Mouse (Mus musculus) embryonic facial prominence, embryonic 13.5 days (tissue): ENCODE results near the gene Cfap52. TPM values are rescaled to one million over a fixed set of nuclear protein-coding genes. Genes with fewer than 3 reads are reported as not detected.

Experiments
- ATAC-seq: fragments of 200-750 bp; cut with Nextera tagmentation; 2 replicates; pipeline ENCODE4 v1.8.0; 2017; ENCODE audit warnings: low read depth; ENCODE audit not compliant: insufficient number of reproducible peaks, insufficient read depth, low FRiP score, low TSS enrichment
- H3K27ac ChIP-seq: fragments of 300-500 bp; sonication (generic); 2 replicates; pipeline ENCODE4 v1.5.1; 2015; ENCODE audit warnings: moderate library complexity, mild to moderate bottlenecking, inconsistent platforms
- H3K27me3 ChIP-seq: fragments of 300-500 bp; sonication (generic); 2 replicates; pipeline ENCODE4 v1.6.1; 2015; ENCODE audit warnings: mild to moderate bottlenecking, inconsistent platforms
- H3K36me3 ChIP-seq: fragments of 300-500 bp; sonication (generic); 2 replicates; pipeline ENCODE4 v1.6.1; 2015; ENCODE audit warnings: mild to moderate bottlenecking, inconsistent platforms
- H3K4me1 ChIP-seq: fragments of 300-500 bp; sonication (generic); 2 replicates; pipeline ENCODE4 v1.6.1; 2015; ENCODE audit warnings: inconsistent platforms
- H3K4me2 ChIP-seq: fragments of 300-500 bp; sonication (generic); 2 replicates; pipeline ENCODE4 v1.6.1; 2015; ENCODE audit warnings: moderate library complexity, mild to moderate bottlenecking, inconsistent platforms
- H3K4me3 ChIP-seq: fragments of 300-500 bp; sonication (generic); 2 replicates; pipeline ENCODE4 v1.5.1; 2015; ENCODE audit warnings: mild to moderate bottlenecking, inconsistent platforms
- H3K9ac ChIP-seq: fragments of 300-500 bp; sonication (generic); 2 replicates; pipeline ENCODE4 v1.6.1; 2015; ENCODE audit warnings: mild to moderate bottlenecking, inconsistent platforms
- H3K9me3 ChIP-seq: fragments of 300-500 bp; sonication (generic); 2 replicates; pipeline ENCODE4 v1.6.1; 2016; ENCODE audit warnings: inconsistent platforms
- WGBS: fragments of 180-500 bp; shearing (Covaris S2); methylation state at CpG from one replicate; pipeline ENCODE4 v1.1.7; 2015; ENCODE audit warnings: mixed read lengths; 5-methylcytosine and 5-hydroxymethylcytosine counted together
- polyA plus RNA-seq: library from polyadenylated mRNA; unstranded; fragments of >200 nt; fragmentation: Nextera tagmentation; extraction: Ambion mirVana; gene quantifications from 2 replicates; pipeline ENCODE4 v1.2.1, GENCODE M21; 2015

Cfap52 gene
- 0.63 and 0.66 TPM in 2 replicates for polyA plus RNA-seq

GRCm38 (mm10) chr11:67965242-67965883 lies at the start of gene Cfap52:
Gene Cfap52 (minus strand): TSS chr11:67965651.
- no peak for ATAC-seq
- peak within 1 kb of the TSS; percentile 22; the same call in 1 of the 2 replicates for H3K27ac ChIP-seq

DNA sequence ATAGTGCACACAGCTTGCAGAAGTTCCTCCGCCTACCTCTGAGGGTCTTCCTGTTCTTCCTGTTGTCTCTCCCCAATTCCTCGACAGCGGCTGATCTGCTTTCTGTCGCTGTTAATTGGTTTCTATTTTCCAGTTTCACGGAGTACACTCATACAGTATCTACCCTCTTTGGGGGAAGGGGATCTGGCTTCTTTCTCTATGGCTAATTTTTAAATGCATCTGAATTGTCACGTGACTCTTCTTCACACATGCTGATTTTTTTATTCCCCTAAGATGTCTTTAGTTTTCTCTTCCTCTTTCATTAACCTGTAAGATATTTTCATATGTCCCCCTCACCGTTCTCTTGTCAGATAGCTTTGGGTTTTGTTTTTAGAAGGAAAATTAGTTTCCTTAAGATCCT lies 46.8 kb upstream of the Cfap52 start:
- H3K27me3 ChIP-seq, result no peaks in the 10 kb centered on the region; the same call in 1 of the 2 replicates
- 78% methylated on average over 7 of the region's 7 CpGs for WGBS

More at GRCm38 (mm10) chr11:67965242-67965883, at the start of gene Cfap52:
- no peaks in the 10 kb centered on the region for H3K9me3 ChIP-seq
- H3K4me2 ChIP-seq, result peak within 1 kb of the TSS; percentile 87
- peak within 1 kb of the TSS; percentile 86 for H3K4me3 ChIP-seq
- H3K36me3 ChIP-seq, result peaks cover 4% of the 10 kb centered on the region; the same call in 1 of the 2 replicates
- peaks cover 18% of the 10 kb centered on the region for H3K4me1 ChIP-seq
- H3K9ac ChIP-seq, result peak within 1 kb of the TSS; percentile 87
- 6% methylated on average over 15 of the region's 15 CpGs for WGBS
- no peaks in the 10 kb centered on the region for H3K27me3 ChIP-seq

DNA sequence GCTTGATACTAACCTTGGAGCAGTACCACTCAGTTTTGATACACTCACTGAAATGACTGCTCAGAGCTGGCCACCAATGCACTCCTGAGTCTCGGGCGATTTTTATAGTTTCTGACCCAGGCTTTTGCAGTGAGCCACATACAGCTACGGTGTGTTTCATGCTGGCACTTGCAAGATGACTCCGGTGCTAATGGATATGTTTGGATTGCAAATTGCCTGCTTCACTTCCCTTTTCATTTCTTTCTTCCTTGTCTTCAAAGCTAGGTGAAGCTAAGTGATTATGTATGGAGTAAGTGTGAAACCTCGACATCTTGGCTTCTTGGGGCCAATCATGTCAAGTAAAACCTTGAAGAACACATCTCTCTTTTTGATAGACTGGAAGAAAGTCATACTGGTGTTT lies 43.9 kb upstream of the Cfap52 start:
- 67% methylated on average over 5 of the region's 5 CpGs for WGBS
- no peaks in the 10 kb centered on the region; the same call in 1 of the 2 replicates for H3K27me3 ChIP-seq

More for the DNA sequence above, 46.8 kb upstream of the Cfap52 start:
- Histone ChIP-seq H3K9ac (no peak overlapping the region), H3K4me2 (no peak overlapping the region), H3K27ac (no peak overlapping the region), H3K36me3 (no peaks in the 10 kb centered on the region), H3K9me3 (no peaks in the 10 kb centered on the region), H3K4me1 (0 out of 2 replicates have a peak, but pooled peaks cover 5% of the 10 kb centered on the region), H3K4me3 (no peak overlapping the region)
- ATAC-seq, result no peak

DNA sequence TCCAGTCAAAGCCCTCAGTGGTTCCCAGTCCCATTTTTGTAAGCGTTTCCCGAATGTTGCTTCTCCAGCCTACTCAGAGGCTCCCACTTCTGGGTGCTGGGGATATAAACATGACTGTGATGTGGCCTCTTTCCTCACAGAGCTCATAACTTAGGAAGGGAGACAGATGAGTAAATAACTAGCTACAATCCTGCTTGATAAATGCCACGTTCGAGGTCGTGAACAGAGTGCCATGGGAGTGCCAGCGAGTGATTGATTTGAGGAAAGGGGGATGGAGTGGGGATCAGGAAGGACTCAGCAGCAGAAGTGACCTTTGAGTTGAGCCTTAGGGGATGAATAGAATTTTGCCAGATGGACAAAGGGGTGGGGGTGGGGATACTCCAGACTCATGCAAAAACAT lies 42.2 kb upstream of the Cfap52 start:
- Histone ChIP-seq H3K27me3 (no peaks in the 10 kb centered on the region; the same call in 1 of the 2 replicates), H3K9ac (no peak overlapping the region), H3K4me1 (peaks cover 17% of the 10 kb centered on the region), H3K9me3 (no peaks in the 10 kb centered on the region), H3K4me2 (no peak overlapping the region), H3K27ac (no peak overlapping the region), H3K36me3 (no peaks in the 10 kb centered on the region), H3K4me3 (no peak overlapping the region)
- WGBS, result 47% methylated on average over 6 of the region's 6 CpGs
- ATAC-seq, result no peak

More for the DNA sequence above, 43.9 kb upstream of the Cfap52 start:
- H3K4me2 ChIP-seq, result no peak overlapping the region
- H3K27ac ChIP-seq, result no peak overlapping the region
- peaks cover 17% of the 10 kb centered on the region for H3K4me1 ChIP-seq
- ATAC-seq, result no peak
- H3K4me3 ChIP-seq, result no peak overlapping the region
- no peaks in the 10 kb centered on the region for H3K36me3 ChIP-seq
- no peaks in the 10 kb centered on the region for H3K9me3 ChIP-seq
- H3K9ac ChIP-seq, result no peak overlapping the region

DNA sequence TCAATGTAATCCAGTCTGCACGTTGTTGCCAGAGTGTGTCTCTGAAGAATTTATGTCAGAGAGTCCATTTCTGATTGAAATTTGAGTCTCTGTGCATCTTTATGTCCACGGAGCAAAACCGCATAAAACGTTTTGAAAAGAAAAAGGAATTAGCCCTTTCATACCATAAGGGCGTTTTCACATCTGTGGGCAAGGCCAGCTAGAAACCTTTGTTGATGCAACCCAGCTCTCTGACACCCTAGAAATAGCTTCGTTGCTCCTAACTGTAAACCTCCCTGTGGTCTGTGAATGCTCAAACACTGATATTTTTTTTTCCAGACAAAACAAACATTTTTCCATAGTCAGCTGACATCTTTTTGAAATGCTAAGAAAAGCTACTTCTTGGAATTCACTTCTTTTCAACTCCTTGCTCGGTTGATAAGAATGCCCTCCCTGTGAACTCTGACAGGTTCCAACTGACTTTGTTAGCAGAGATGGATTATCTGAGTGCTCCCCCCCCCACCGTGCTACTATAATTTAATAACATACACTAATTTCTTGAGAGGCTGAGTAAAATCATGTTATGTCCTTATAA lies 40.9 kb upstream of the Cfap52 start:
- H3K27ac ChIP-seq, result no peak overlapping the region
- H3K4me1 ChIP-seq, result peaks cover 17% of the 10 kb centered on the region
- H3K4me3 ChIP-seq, result no peak overlapping the region
- ATAC-seq, result no peak
- H3K4me2 ChIP-seq, result no peak overlapping the region
- 15% methylated on average over 8 of the region's 8 CpGs for WGBS
- no peaks in the 10 kb centered on the region for H3K9me3 ChIP-seq
- H3K36me3 ChIP-seq, result no peaks in the 10 kb centered on the region
- H3K27me3 ChIP-seq, result no peaks in the 10 kb centered on the region; the same call in 1 of the 2 replicates
- no peak overlapping the region for H3K9ac ChIP-seq

DNA sequence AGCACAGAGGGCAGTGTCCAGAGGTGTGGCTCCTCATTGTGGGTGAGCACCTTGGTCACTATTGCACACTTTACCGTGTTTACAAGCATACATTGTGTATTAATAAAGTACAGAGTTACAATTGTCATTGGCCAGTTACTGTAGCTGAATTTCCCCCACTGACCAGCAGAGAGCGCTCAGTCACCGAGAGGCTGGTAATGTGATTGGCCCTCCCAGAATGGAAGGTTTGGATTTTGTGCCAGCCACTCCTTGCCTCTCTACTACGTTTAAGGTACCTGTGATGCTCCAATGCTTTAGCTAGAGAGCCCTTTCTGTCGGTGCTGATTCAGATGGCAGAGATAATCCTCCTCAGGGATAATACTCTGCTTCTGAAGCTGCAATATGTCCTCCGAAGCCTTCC lies 38.7 kb upstream of the Cfap52 start:
- WGBS, result 18% methylated on average over 6 of the region's 6 CpGs
- Histone ChIP-seq H3K27ac (no peak overlapping the region), H3K27me3 (no peaks in the 10 kb centered on the region; the same call in 1 of the 2 replicates), H3K9ac (no peak overlapping the region), H3K36me3 (no peaks in the 10 kb centered on the region), H3K4me1 (peaks cover 17% of the 10 kb centered on the region), H3K4me2 (no peak overlapping the region), H3K9me3 (no peaks in the 10 kb centered on the region), H3K4me3 (no peak overlapping the region)
- ATAC-seq, result no peak

- no peak overlapping the region for H3K4me3 ChIP-seq
- H3K4me2 ChIP-seq, result no peak overlapping the region
- H3K36me3 ChIP-seq, result no peaks in the 10 kb centered on the region
- no peak overlapping the region for H3K27ac ChIP-seq
- H3K9me3 ChIP-seq, result no peaks in the 10 kb centered on the region
- H3K4me1 ChIP-seq, result no peaks in the 10 kb centered on the region
- WGBS, result 76% methylated on average over 5 of the region's 5 CpGs
- H3K9ac ChIP-seq, result no peak overlapping the region
- no peaks in the 10 kb centered on the region for H3K27me3 ChIP-seq
- ATAC-seq, result no peak
These were observed 34.2 kb upstream of the Cfap52 start for GRCm38 (mm10) chr11:67999629-68000028.

DNA sequence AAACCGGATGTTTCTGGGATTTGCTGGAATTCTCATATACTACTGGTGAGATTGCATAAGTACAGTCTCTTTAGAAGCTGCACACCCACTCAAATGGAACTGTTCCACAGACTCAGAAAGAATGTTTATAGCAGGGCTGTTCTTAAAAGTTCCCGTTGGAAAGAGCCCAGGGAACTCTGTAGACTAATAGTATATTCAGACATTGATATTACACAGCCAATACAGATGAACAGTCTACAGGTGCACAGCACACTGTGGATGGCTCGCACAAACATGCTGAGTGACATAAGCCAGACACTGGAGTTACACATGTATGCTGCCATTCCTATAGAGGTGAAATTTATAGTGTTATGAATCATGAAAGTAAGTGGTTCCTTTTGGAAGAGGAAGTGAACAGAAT lies 33.5 kb upstream of the Cfap52 start:
- no peak for ATAC-seq
- H3K4me1 ChIP-seq, result no peaks in the 10 kb centered on the region
- 82% methylated on average over 3 of the region's 3 CpGs for WGBS

DNA sequence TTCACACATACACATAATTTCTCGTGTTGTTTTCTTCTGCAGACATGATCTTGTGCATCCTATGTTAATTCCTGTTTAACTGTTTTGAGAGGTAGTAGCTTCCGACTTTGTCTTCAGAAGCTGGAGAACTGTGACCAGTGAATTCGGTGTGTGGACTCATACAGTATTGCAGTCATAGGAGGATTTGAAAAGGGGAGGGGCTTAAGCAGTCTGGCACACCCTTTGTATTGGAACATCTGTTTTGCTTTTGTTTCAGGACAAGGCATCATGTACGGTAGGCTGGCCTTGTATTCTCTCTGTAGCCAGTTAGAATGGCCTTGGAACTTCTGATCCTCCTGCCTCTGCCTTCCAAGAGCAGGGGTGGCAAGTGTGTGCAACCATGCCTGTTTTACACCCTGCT lies 30.5 kb upstream of the Cfap52 start:
- Histone ChIP-seq H3K4me1 (no peaks in the 10 kb centered on the region), H3K36me3 (0 out of 2 replicates have a peak, but pooled peaks cover 4% of the 10 kb centered on the region), H3K27ac (no peak overlapping the region), H3K27me3 (no peaks in the 10 kb centered on the region), H3K9ac (no peak overlapping the region), H3K9me3 (no peaks in the 10 kb centered on the region), H3K4me2 (no peak overlapping the region), H3K4me3 (no peak overlapping the region)
- 59% methylated on average over 4 of the region's 4 CpGs for WGBS
- ATAC-seq, result no peak

More for the DNA sequence above, 33.5 kb upstream of the Cfap52 start:
- H3K4me3 ChIP-seq, result no peak overlapping the region
- no peaks in the 10 kb centered on the region for H3K9me3 ChIP-seq
- no peak overlapping the region for H3K9ac ChIP-seq
- H3K27me3 ChIP-seq, result no peaks in the 10 kb centered on the region
- H3K27ac ChIP-seq, result no peak overlapping the region
- H3K36me3 ChIP-seq, result no peaks in the 10 kb centered on the region
- H3K4me2 ChIP-seq, result no peak overlapping the region

- Histone ChIP-seq H3K27ac (no peak overlapping the region), H3K4me3 (no peak overlapping the region), H3K36me3 (peaks cover 9% of the 10 kb centered on the region), H3K9ac (no peak overlapping the region), H3K9me3 (no peaks in the 10 kb centered on the region), H3K4me1 (no peaks in the 10 kb centered on the region), H3K27me3 (no peaks in the 10 kb centered on the region), H3K4me2 (no peak overlapping the region)
- no peak for ATAC-seq
- WGBS, result 65% methylated on average over 4 of the region's 4 CpGs
These were observed 25.8 kb upstream of the Cfap52 start for GRCm38 (mm10) chr11:67991240-67991639.

DNA sequence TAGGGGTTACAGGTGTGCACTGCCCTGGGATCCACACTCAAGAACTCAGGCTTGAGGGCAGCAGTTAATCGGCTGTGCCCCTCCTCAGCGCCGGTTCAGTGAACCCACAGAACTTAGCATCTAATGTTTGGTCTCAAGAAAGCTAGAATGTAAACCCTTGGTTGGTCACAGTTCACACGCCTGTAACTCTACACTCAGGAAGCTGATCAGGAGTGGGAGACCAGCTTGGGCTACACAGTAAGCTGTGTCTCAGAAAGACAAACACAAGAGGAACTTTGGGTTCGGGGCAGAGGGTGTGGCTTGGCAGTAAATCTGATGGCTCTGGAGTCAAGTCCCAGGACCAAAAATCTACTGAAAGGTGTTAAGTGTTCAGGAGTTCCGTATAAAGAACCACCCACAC lies 18.1 kb upstream of the Cfap52 start:
- ATAC-seq, result no peak
- H3K27ac ChIP-seq, result no peak overlapping the region
- no peak overlapping the region for H3K4me3 ChIP-seq
- no peak overlapping the region for H3K4me2 ChIP-seq
- peaks cover 14% of the 10 kb centered on the region for H3K36me3 ChIP-seq
- H3K9me3 ChIP-seq, result no peaks in the 10 kb centered on the region
- WGBS, result 88% methylated on average over 6 of the region's 6 CpGs
- H3K9ac ChIP-seq, result no peak overlapping the region
- H3K27me3 ChIP-seq, result no peaks in the 10 kb centered on the region
- H3K4me1 ChIP-seq, result no peaks in the 10 kb centered on the region

DNA sequence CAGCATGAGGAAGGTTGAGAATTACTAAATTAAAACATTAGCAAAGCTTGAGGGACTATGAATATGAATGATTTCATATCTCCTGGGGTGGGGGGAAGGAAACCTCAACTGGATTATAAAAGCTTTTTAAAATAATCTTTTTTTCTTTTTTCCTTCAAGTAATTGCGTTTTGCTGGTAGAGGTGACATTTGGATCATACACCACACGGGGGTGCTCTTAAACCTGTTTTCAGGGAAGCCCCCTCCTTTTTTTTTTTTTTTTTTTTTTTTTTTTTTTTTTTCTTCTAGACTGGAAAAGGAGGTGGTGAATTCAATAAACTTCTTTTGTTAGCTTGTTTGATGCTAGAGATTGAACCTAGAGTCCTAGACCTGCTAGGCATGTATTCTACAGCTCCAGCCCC lies 9.8 kb upstream of the Cfap52 start:
- Histone ChIP-seq H3K27ac (no peak overlapping the region), H3K4me2 (no peak overlapping the region), H3K9ac (no peak overlapping the region), H3K4me3 (no peak overlapping the region), H3K4me1 (peaks cover 17% of the 10 kb centered on the region), H3K27me3 (no peaks in the 10 kb centered on the region), H3K9me3 (no peaks in the 10 kb centered on the region), H3K36me3 (peaks cover 23% of the 10 kb centered on the region)
- 4% methylated on average over 2 of the region's 2 CpGs for WGBS
- ATAC-seq, result no peak
